Mouse (Mus musculus) neutrophil, adult 83 days (primary cell): ENCODE measurements around the gene Krt6a. TPM values are rescaled to one million over a fixed set of nuclear protein-coding genes. Genes with fewer than 3 reads are reported as not detected.

Source experiments
- total RNA-seq, 2 experiments: library from RNA; stranded (reverse); gene quantifications; one replicate each; pipeline ENCODE4 v1.2.4; 2023

Krt6a gene
- total RNA-seq: not detected

DNA sequence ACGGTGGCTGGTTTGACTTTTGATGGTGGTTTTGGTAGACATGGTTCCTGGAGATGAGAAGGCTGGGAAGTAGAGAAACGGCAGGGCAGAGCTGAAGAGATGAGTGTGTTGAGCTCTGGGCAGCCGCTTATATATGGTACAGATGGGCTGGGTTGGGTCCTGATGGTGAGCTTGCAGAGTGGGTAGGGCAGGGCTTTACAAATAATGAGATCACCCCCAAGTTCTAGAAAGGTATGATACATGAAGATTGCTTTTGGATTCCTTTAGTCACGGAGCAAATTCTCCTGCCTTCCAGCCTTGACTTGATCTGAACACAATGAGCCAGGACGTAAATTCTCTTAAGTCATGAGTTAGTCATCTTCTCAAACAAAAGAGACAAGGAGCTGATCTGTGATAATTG lies at the start of gene Krt6a:
TSS of gene Krt6a (minus strand) at position 101 of the 400 bp plus-strand sequence.

GRCm38 (mm10) chr15:101742711-101743110 lies 48.6 kb upstream of the Krt6a start, which contains the start of gene Krt71:
Gene Krt71 (minus strand): TSS chr15:101743109.

DNA sequence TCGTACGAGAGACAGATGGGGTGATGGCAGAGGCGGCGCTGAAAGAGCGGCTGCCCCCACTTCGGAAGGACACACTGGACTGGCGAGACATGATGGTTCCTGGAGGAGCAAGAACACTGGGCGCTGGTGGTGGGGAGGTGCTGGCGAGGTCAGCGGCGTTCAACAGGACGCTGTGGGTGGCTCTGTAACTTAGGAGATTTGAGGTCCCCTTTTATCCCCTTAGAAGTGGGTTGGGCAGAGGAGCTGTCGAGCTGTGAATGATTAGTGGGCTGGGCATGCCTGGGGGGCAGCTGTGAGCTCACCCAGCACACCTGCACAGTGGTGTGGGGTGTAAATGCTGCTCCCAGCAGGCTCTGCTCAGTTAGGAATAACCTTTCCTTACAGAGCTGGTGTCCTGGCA lies 18.6 kb upstream of the Krt6a start, which contains the start of gene Krt5:
TSS of gene Krt5 (minus strand) at position 179 of the 400 bp plus-strand sequence.

DNA sequence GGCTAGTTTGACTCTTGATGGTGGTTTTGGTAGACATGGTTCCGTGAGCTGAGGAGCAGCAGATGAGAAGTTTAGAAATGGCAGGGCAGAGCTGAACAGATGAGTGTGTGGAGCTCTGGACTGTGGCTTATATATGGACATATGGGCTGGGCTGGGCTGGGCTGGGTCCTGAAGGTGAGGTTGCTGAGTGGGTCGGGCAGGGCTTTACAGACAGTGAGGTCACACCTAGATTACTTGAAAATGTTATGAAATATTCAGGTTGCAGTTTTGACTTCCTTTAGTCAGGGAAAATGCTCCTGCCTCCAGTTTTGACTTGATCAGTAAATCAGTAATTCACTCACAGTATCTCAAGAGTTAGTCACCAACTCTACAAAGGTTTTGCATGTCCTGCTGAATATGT lies 13.9 kb downstream of the Krt6a start, which contains the start of gene Krt6b:
TSS of gene Krt6b (minus strand) at position 101 of the 400 bp plus-strand sequence.

GRCm38 (mm10) chr15:101647280-101647679 lies 46.8 kb downstream of the Krt6a start, which contains the start of gene Gm5478:
Gene Gm5478 (minus strand): TSS chr15:101647380.

Other genes with a start within 250 kb of the Krt6a start
- not detected for gene Krt88, start 246.6 kb downstream of the Krt6a start, total RNA-seq
- 1 to 10 TPM in 1 of 2 experiments, under 1 TPM in 1; 0.75 to 1.9 TPM for gene Krt81, start 230.6 kb downstream of the Krt6a start, total RNA-seq
- gene Krt86, start 220.8 kb downstream of the Krt6a start, total RNA-seq: 1 to 10 TPM; 4.3 to 5.9 TPM
- 10 to 100 TPM; 15.9 to 16.6 TPM for gene Krt83, start 202.8 kb downstream of the Krt6a start, total RNA-seq
- gene Gm49425, start 177.0 kb downstream of the Krt6a start, total RNA-seq: not detected
- gene Krt84, start 161.5 kb downstream of the Krt6a start, total RNA-seq: not detected
- gene Krt82, start 143.6 kb downstream of the Krt6a start, total RNA-seq: not detected
- not detected for gene Krt90, start 131.4 kb downstream of the Krt6a start, total RNA-seq
- gene Krt75, start 120.4 kb downstream of the Krt6a start, total RNA-seq: under 1 TPM; 0.64 to 0.70 TPM
- not detected for gene Gm5414, start 66.1 kb downstream of the Krt6a start, total RNA-seq
- gene Gm5478, start 46.9 kb downstream of the Krt6a start, total RNA-seq: not detected
- not detected for gene Krt6b, start 14.0 kb downstream of the Krt6a start, total RNA-seq
- not detected for gene Krt5, start 18.6 kb upstream of the Krt6a start, total RNA-seq
- not detected for gene Krt71, start 48.8 kb upstream of the Krt6a start, total RNA-seq
- not detected for gene Krt72, start 92.2 kb upstream of the Krt6a start, total RNA-seq
- gene Krt73, start 108.0 kb upstream of the Krt6a start, total RNA-seq: not detected
- not detected for gene Krt2, start 123.9 kb upstream of the Krt6a start, total RNA-seq
- gene Krt1, start 156.5 kb upstream of the Krt6a start, total RNA-seq: not detected
- not detected for gene Krt77, start 175.4 kb upstream of the Krt6a start, total RNA-seq
- not detected for gene Krt76, start 198.6 kb upstream of the Krt6a start, total RNA-seq
- gene Krt4, start 230.4 kb upstream of the Krt6a start, total RNA-seq: not detected
- not detected for gene Krt79, start 246.0 kb upstream of the Krt6a start, total RNA-seq